Mouse (Mus musculus): ENCODE data around the gene Capn1. TPM values are rescaled to one million over a fixed set of nuclear protein-coding genes. Genes with fewer than 3 reads are reported as not detected.

Capn1 gene
- polyA plus RNA-seq (2011; ENCODE audit: insufficient read depth, insufficient read length, low read depth, missing spikeins): 21.8 and 25.2 TPM in 2 replicates

DNA sequence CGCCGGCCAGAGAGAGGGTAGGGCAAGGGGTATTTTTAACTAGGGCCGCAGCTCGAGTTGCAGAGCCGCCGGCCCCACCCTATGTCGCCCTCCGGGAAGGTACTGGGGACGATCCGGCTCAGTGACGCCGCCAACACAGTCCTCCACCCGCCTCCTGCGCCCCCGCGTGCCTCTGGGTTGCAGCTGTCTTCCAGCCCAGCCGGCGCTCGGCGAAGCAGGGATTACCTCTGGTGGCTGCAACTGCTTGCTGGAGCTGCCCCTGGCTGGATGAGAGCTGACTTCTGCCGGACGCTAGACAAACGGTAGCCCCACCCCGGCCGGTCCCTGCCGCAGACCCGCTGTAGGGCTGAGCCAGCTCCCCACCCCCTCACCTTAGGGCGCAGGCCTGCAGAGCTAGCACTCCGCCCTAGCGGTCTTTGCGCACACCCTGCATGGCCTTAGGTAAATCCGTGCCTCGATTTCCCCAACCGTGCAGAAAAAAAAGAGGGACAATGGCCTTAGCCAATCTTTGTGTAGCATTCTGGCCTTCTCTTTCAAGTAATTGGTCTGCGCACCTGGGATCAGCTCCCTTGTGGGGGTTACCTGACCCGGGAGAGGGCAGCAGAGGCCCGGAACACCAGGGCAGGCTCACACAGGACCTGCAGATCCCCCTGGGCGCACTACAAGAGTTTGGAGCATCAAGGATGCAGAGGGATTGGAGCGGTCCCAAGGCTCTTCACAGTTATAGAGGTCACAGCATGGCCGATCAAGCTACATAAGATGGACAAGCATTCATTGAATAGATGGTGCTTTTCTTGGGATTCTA, at the start of gene Capn1:
Capn1 (minus strand) TSS at position 387 of the 805 bp plus-strand sequence.
- Histone ChIP-seq H3K36me3 (ENCODE audit: control insufficient read depth, insufficient read depth, low read length, poor library complexity, severe bottlenecking) (no peaks in the 10 kb centered on the region), H3K27ac (ENCODE audit: insufficient read depth, low read length) (peak within 1 kb of the TSS; percentile 55), H3K4me3 (ENCODE audit: low read depth, low read length) (peak within 1 kb of the TSS; percentile 52), H3K4me1 (ENCODE audit: control insufficient read depth, insufficient read depth, low read length) (no peaks in the 10 kb centered on the region), H3K9ac (ENCODE audit: low read depth, poor library complexity, severe bottlenecking) (peak within 1 kb of the TSS; percentile 71), H3K9me3 (replicated peaks; ENCODE audit: control insufficient read depth, insufficient read depth, low read length, poor library complexity, severe bottlenecking) (no peaks in the 10 kb centered on the region), H3K27me3 (ENCODE audit: control insufficient read depth, insufficient read depth, low read length, poor library complexity, severe bottlenecking) (no peaks in the 10 kb centered on the region)
- peak; percentile 15 for TF ChIP-seq CTCF (IDR thresholded peaks at IDR 0.05; ENCODE audit: low read depth, low read length)
- TF ChIP-seq POLR2A (IDR thresholded peaks at IDR 0.05; ENCODE audit: insufficient read depth, low read length): no peak
- 0 out of 2 replicates have a peak, but pooled peaks have one; percentile 36 for TF ChIP-seq EP300 (IDR thresholded peaks at IDR 0.05; ENCODE audit: insufficient read depth, low read depth, low read length)

GRCm38 (mm10) chr19:6063081-6063480, 47.4 kb upstream of the Capn1 start:
- H3K9ac ChIP-seq (ENCODE audit: low read depth, poor library complexity, severe bottlenecking): no peak overlapping the region
- TF ChIP-seq EP300 (IDR thresholded peaks at IDR 0.05; ENCODE audit: insufficient read depth, low read depth, low read length) (no peak), POLR2A (IDR thresholded peaks at IDR 0.05; ENCODE audit: insufficient read depth, low read length) (no peak), CTCF (IDR thresholded peaks at IDR 0.05; ENCODE audit: low read depth, low read length) (no peak)
- peaks cover under 1% of the 10 kb centered on the region for H3K4me1 ChIP-seq (ENCODE audit: control insufficient read depth, insufficient read depth, low read length)
- peaks cover 15% of the 10 kb centered on the region for H3K36me3 ChIP-seq (ENCODE audit: control insufficient read depth, insufficient read depth, low read length, poor library complexity, severe bottlenecking)
- no peaks in the 10 kb centered on the region for H3K9me3 ChIP-seq (replicated peaks; ENCODE audit: control insufficient read depth, insufficient read depth, low read length, poor library complexity, severe bottlenecking)
- H3K4me3 ChIP-seq (ENCODE audit: low read depth, low read length): no peak overlapping the region
- no peak overlapping the region for H3K27ac ChIP-seq (ENCODE audit: insufficient read depth, low read length)
- no peaks in the 10 kb centered on the region for H3K27me3 ChIP-seq (ENCODE audit: control insufficient read depth, insufficient read depth, low read length, poor library complexity, severe bottlenecking)

GRCm38 (mm10) chr19:6062418-6062817, 46.7 kb upstream of the Capn1 start:
- H3K4me3 ChIP-seq (ENCODE audit: low read depth, low read length): peak overlapping the region; percentile 97; the same call in 1 of the 2 replicates
- peaks cover 15% of the 10 kb centered on the region for H3K36me3 ChIP-seq (ENCODE audit: control insufficient read depth, insufficient read depth, low read length, poor library complexity, severe bottlenecking)
- peak overlapping the region; percentile 90 for H3K9ac ChIP-seq (ENCODE audit: low read depth, poor library complexity, severe bottlenecking)
- TF ChIP-seq CTCF (IDR thresholded peaks at IDR 0.05; ENCODE audit: low read depth, low read length): no peak
- no peaks in the 10 kb centered on the region for H3K27me3 ChIP-seq (ENCODE audit: control insufficient read depth, insufficient read depth, low read length, poor library complexity, severe bottlenecking)
- no peak overlapping the region for H3K27ac ChIP-seq (ENCODE audit: insufficient read depth, low read length)
- no peaks in the 10 kb centered on the region for H3K9me3 ChIP-seq (replicated peaks; ENCODE audit: control insufficient read depth, insufficient read depth, low read length, poor library complexity, severe bottlenecking)
- H3K4me1 ChIP-seq (ENCODE audit: control insufficient read depth, insufficient read depth, low read length): no peaks in the 10 kb centered on the region

GRCm38 (mm10) chr19:6061641-6062302, 46.1 kb upstream of the Capn1 start:
- Histone ChIP-seq H3K27ac (ENCODE audit: insufficient read depth, low read length) (peak overlapping the region; percentile 42), H3K9ac (ENCODE audit: low read depth, poor library complexity, severe bottlenecking) (peak overlapping the region; percentile 90), H3K4me1 (ENCODE audit: control insufficient read depth, insufficient read depth, low read length) (no peaks in the 10 kb centered on the region), H3K4me3 (ENCODE audit: low read depth, low read length) (peak overlapping the region; percentile 97), H3K9me3 (replicated peaks; ENCODE audit: control insufficient read depth, insufficient read depth, low read length, poor library complexity, severe bottlenecking) (no peaks in the 10 kb centered on the region), H3K36me3 (ENCODE audit: control insufficient read depth, insufficient read depth, low read length, poor library complexity, severe bottlenecking) (peaks cover 15% of the 10 kb centered on the region), H3K27me3 (ENCODE audit: control insufficient read depth, insufficient read depth, low read length, poor library complexity, severe bottlenecking) (no peaks in the 10 kb centered on the region)
- TF ChIP-seq EP300 (IDR thresholded peaks at IDR 0.05; ENCODE audit: insufficient read depth, low read depth, low read length) (no peak), CTCF (IDR thresholded peaks at IDR 0.05; ENCODE audit: low read depth, low read length) (no peak), POLR2A (IDR thresholded peaks at IDR 0.05; ENCODE audit: insufficient read depth, low read length) (no peak)

DNA sequence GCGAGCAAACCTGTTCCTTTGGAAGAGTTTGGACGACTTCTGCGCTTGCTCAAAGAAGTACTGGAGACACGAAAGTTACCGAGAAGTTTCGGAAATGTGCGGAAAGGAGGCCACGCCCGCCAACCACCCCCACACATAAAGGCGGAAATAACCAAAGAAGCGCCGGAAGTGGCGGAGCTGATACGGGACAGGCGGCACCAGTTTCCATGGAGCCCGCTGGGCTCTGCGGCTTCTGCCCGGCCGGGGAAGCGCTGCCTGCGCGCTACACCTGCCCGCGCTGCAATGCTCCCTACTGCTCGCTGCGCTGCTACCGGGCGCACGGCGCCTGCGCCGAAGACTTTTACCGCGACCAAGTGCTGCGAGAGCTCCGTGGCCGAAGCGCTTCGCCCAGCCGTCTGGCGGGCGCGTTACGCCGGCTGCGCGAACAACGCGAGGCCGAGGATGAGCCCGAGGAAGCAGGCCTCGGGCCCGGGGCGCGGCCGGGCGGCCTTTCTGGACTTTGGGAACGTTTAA, 45.4 kb upstream of the Capn1 start, which contains the start of gene Znhit2:
Znhit2 (plus strand) TSS at position 172 of the 513 bp plus-strand sequence.
- H3K27me3 ChIP-seq (ENCODE audit: control insufficient read depth, insufficient read depth, low read length, poor library complexity, severe bottlenecking): no peaks in the 10 kb centered on the region
- H3K9me3 ChIP-seq (replicated peaks; ENCODE audit: control insufficient read depth, insufficient read depth, low read length, poor library complexity, severe bottlenecking): no peaks in the 10 kb centered on the region
- H3K36me3 ChIP-seq (ENCODE audit: control insufficient read depth, insufficient read depth, low read length, poor library complexity, severe bottlenecking): peaks cover 15% of the 10 kb centered on the region
- H3K4me1 ChIP-seq (ENCODE audit: control insufficient read depth, insufficient read depth, low read length): no peaks in the 10 kb centered on the region
- TF ChIP-seq EP300 (IDR thresholded peaks at IDR 0.05; ENCODE audit: insufficient read depth, low read depth, low read length): no peak
- peak within 1 kb of the TSS; percentile 85 for H3K27ac ChIP-seq (ENCODE audit: insufficient read depth, low read length)
- H3K9ac ChIP-seq (ENCODE audit: low read depth, poor library complexity, severe bottlenecking): peak within 1 kb of the TSS; percentile 90
- H3K4me3 ChIP-seq (ENCODE audit: low read depth, low read length): peak within 1 kb of the TSS; percentile 97
